Mouse (Mus musculus) thymus, adult 18-20 months (tissue): ENCODE results near the gene Atg2a.
"Not testable (repeated sequence)": the region's sequence is repeated elsewhere in the genome, so short reads cannot be mapped to it uniquely, and the experiment has no call there.

ENCODE experiments used
- DNase-seq, 2 experiments: peaks; one replicate each; pipeline ENCODE4 v3.0.0; 2022; ENCODE audit warnings: mixed read lengths in 2 of 2

The Atg2a gene

DNA sequence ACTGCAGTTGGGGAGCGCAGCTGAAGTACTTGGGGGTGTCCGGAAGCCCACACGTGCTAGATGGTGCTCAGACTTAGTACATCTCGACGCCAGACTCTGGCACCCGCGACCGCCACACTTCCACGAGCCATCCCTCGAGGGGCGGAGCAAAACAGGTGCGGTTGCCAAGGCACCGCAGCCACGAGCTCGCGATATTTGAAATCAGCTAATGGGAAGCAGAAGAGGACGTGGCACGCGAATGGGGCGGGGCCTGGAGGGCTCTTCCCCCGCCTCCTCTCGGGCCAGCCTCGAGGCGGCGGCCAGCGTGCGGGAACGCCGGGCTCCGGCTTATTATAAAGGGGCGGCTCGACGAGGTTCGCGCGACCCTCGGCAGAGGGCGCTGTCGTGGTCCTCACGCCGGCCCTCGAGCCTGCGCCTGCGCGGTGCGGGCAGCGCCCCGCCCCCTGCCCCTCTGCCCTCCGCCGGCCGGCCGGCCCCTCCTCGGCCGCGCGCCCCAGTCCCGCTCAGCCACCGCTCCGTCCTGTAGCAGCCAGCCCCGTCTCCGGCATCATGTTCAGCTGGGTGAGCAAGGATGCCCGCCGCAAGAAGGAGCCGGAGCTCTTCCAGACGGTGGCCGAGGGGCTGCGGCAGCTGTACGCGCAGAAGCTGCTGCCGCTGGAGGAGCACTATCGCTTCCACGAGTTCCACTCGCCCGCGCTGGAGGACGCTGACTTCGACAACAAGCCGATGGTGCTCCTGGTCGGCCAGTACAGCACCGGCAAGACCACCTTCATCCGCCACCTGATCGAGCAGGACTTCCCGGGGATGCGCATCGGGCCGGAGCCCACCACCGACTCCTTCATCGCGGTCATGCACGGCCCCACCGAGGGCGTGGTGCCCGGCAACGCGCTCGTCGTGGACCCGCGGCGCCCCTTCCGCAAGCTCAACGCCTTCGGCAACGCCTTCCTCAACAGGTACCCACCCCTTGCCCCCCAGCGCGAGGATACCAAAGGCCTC is 35.3 kb downstream of the Atg2a start, which contains the start of gene Ehd1:
Gene Ehd1, plus strand, starts transcription at position 300 of the 996 bp plus-strand sequence.
- DNase-seq = peak; percentile 90 to 94

GRCm38 (mm10) chr19:6277661-6278438 is 36.4 kb downstream of the Atg2a start:
- DNase-seq = peak in 1 of 2 experiments; percentile 31

DNA sequence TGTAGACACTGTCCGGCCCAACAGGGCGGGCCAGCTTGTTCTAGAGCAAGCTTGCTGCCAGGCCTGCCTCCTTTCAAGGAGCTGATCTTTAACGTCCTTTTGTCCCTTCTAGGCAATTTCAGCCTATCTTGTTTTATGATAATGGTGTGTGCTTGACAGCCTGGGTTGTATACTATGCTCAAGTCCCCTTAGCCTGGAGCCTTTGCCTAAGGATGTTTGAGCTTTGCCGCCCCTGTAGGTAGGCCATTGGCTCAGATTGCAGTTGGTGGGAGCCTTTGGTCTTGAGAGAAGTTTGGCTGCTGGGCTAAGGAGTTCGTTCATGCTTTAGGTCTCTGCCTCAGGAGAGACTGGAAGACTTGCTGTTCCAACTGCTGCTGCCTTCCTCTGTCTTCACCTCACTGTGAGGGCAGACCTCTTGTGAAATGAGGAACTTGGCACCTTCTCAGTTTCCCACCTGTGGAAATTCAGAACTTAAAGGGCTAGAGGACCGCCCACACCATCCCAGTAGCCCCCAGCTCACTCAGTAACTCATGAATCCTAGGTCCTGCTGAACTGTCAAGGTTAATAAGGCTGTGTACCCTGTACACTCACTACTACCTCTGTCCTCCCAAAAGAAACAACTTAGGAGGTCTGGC is 37.1 kb downstream of the Atg2a start:
- DNase-seq = no peak

DNA sequence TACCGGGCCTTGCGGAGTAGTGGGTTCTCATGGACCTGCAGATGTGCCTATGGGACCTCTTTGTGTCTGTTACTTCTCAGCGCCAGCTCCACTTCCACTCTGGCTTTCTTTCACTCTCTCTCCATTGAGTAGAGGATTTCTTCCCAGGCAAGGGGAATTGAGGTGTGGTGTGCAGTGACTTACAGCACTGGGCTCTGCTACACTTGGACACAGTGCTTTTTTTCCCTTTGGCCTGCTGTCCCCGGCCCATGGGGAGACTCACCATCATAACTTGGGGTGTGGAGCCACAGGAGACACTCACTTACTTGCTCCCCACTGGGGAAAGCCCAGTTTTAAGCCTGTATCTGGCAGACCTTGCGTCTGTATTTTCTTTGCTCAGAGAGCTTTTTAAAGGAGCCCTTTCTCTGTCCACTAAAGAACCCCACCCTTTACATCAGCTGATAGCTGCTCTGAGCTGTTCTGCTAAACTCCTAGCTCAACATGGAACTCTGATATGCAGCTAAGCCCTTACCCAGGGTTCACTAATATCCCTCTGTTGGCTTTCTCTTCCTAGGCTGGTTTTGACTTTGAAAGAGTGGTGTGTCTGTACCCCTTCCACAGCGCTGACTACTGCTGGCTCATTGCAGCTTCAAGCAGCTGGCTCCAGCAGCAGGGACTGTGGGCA is 38.1 kb downstream of the Atg2a start:
- no peak for DNase-seq

- no peak for DNase-seq
Observed at GRCm38 (mm10) chr19:6280554-6280953, 39.1 kb downstream of the Atg2a start.

DNA sequence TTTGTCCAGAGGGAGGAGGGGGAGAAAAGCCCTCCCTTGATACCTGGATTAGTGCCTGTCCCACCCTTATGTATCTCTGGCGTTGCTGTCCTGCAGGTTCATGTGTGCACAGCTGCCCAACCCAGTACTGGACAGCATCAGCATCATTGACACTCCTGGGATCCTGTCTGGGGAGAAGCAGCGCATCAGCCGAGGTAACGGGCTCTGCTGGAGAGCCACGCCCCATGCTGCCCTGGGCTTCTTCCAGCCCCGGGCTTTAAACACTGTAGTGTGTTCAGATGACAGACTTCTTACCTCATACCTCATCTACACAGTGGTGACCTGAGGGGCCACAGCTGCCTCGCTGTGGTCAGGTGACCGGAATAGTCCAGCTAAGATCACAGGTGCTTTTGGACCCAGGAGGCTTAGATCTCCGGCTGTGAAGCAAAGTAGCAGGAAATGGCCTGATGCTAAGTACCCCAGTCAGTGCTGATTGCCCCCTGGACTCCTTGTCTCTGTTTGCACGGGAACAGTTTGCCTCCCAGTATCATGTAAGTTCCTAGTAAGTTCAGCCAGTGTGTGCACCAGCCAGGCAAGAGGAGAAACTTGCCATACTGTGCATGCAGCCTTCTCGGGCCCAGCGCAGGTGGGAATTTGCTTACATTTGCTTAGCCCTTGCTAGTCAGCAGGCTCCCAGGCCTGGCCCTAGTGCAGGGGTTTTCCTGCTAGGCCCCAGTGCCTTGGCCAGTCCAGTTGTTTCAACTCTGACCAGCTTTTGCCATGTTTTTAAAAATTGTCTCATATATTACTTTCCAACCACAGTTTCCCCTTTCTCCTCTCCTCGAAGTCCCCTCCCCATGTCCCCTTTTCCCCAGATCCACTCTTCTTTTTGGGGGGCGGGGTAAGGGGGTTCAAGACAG is 39.9 kb downstream of the Atg2a start:
- no peak for DNase-seq

DNA sequence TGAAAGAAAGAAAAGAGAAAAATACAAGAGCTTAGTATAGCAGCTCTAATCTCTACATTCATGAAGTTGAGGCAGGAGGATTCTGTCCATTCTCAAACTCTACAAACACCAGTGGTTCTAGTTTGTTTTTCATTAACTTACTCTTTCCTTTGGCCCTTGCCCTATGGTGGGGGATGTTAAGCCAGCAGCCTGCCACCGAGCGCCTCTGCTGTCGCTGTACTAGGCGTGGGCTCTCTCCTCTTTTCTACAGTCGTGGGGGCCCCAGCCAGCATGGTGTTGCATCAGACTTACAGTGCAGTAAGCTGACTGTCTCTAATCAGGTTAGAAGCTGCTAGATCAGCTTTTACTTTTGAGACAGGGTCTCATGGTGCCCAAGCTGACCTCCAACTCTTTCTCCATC is 41.5 kb downstream of the Atg2a start:
- DNase-seq = no peak

DNA sequence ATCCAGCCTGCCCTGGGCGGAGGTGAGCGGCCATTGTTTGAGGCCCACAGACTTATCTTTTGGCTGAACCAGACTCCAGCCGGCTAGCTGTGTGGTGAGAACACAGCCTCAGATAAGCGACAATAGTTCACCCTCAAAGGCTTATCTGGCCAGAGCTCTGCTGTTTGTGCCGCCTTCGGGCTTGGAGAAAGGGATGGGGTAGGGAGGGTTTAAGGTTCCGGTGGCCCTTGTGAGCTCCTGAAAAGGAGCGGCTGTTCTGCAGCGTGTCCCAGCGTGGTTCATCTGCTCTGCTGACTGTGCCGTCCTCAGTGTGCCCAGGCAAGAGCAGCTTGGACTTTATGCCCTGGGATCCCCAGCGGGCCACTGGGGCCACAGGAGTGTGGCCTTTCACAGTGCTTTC is 43.0 kb downstream of the Atg2a start:
- DNase-seq = no peak

- no peak for DNase-seq
Observed at GRCm38 (mm10) chr19:6285226-6285625, 43.8 kb downstream of the Atg2a start.

- DNase-seq = no peak
Observed at GRCm38 (mm10) chr19:6285632-6286433, 44.4 kb downstream of the Atg2a start.

DNA sequence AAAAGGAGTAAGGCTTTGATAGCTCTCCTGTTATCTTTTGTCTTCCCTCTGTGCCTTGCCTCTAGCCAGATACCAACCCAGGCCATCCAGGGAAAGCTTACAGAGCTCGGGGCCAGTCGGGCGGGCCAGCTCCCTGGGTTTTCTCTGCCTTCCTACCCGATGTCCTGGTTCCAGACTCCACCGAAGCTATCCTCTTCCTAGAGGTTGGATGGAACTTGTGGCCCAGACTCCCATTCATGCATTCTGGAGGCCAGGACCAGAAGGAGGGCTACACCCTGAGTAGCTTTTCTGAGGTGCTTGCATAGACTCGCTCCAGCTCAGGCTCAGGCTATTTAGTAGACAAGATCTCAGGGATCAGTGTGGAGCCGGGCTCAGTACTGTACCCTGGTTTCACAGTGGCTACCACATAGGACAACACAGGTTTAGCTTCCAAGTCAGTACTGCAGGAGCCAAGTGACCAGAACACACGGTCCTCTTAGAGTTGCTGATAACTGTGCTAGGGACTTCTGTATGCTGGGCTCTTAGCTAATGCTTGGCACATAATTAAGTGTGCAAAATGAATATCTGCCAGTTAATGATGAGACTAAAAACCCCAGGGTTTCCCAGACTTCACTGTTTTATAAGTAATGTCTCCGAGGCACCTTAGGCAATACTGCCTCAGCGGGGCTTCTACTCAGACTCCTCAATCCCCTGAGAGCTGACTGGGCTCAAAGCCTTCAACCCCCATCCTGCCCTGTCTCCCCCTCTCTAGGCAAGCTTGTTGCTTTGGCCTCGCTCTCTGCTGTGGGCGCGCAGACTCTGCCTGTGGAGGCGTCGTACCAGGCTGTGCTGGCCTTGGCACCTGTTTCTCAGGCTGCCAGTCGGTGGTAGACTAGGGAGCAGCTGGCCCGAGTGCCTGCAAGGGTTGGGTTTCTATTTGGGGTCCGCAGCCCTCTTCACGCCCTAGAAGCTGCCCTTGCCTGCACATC is 45.2 kb downstream of the Atg2a start:
- no peak for DNase-seq

DNA sequence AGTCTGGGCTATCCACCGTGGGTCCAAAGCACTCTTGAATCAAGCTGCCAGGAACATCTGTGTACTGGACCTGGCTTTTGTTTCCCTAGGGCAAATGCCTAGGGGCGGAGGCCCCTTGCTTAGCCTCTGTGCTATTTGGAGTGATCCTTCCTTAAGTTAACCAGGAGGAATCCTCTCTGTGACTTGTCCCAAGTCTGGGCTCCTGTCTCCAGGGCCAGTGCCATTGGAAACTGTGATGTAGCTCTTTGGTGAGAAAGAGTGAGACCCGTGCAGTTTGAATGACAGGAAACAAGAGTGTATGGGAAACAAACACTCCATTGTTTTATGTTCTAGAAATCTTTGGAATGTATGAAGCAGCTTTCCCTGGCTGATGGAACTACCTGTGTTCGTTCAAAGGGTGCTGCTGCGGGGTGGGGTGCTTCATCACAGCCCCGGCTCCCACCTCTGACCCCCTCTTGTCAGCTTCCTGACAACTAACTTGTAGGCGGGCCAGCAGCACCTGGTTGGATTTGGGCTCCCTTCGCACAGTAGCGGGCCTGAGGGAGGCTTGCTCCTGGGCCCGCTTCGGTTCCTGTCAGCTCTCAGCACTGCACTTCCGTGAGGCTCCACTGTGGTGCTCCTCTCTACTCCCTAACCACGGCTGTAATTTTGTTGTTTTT is 46.9 kb downstream of the Atg2a start:
- no peak for DNase-seq

DNA sequence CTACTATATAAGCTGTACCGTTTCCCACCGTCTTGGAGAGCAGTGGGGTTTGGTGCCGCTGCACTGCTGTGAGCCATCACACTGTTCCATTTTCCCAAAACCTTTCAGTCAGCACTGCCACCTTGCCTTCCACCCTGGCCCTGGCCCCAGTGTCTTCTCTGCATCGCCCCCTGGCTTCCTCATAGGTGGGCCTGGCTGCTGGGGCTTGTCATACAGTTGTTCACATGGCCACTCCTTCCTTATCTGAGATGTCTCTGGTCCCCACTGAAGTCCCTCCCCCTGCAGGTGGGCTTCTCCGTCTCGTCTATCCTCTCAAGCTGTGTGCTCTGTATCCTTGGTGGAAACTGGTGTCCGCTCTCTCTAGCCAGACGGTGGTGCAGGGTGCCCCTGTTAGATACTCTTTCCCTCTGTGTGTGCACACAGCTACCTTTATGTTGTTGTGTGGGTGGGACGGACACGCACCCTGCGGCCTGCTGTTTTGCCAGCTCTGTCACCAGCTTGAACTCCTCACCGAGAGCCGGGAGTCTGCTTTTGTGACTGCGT is 48.3 kb downstream of the Atg2a start:
- no peak for DNase-seq

DNA sequence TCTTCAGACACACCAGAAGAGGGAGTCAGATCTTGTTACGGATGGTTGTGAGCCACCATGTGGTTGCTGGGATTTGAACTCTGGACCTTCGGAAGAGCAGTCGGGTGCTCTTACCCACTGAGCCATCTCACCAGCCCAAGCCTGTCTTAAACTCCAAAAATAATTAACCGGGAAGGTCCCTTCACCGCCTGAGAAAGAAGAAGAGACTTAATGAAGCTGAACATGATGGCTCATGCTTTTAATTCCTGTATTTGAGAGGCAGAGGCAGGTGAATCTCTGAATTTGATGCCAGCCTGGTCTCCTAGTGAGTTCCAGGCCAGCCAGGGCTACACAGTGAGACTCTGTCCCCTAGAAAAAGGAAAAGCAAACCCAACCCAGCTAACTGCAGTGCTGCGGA is 49.2 kb downstream of the Atg2a start:
- DNase-seq = not testable (repeated sequence)

DNA sequence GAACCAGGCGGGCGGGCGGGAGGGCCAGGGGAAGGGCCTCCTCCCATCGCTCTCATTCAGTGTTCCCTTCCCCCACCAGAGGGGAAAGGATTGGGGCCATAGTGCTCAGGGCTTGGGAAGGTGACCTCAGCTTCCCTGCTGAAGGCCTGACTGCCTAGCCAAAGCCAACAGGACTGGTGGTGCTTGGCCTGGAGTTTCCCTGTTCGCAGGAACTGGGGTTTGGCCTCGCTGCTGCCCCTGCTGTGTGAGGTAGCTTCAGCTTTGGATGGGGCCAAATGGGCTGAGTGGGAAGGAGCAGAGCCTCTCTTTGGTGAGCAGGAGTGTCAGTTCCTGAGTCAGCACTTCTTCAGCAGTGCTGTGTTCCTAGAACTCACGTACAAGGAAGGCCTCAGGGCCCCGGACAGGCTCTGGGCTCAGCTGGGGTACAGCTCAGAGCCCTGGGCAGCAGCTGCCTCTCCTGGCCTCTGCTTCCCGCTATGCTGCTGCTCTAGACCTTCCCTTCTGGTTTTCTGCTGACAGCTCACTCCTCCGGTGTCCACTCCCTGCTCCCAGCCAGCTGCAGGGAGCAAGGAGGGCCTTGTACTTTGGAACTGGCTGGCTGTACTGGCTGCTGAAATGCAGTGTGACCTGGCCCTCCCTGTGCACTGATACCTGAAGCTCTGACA is 49.8 kb downstream of the Atg2a start:
- DNase-seq = no peak

DNA sequence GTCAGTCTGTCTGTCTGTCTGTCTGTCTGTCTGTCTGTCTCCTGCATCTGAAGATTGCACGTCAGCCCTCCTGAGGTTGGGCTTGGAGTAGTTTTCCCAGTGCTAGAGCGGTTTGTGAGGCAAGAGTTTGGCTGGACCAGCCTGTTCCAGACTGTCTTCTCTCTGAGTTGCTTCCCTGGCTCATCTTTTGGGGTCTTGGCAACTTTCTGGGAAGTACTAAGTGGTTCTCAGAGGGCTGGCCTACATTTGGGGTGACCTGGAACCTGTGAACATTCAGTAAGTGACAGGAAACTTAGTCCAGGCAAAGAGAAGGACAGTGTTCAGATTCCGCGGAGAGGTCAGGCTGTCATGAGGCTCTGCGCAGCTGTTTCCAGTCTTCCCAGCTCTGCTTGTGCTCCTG is 50.8 kb downstream of the Atg2a start:
- no peak for DNase-seq

DNA sequence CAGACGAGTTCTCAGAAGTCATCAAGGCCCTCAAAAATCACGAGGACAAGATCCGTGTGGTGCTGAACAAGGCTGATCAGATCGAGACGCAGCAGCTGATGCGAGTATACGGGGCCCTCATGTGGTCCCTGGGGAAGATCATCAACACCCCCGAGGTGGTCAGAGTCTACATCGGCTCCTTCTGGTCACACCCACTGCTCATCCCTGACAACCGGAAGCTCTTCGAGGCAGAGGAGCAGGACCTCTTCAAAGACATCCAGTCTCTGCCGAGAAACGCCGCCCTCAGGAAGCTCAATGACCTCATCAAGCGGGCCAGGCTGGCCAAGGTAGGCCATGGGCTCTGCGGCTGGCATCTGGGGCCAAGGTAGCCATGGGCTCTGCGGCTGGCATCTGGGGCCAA is 52.8 kb downstream of the Atg2a start:
- no peak for DNase-seq
